Mouse (Mus musculus): Measurements from ENCODE around the gene Mat2a. TPM values are rescaled to one million over a fixed set of nuclear protein-coding genes. Genes with fewer than 3 reads are reported as not detected.
A peak's percentile ranks its signal among the peaks of the same experiment; 100 is the strongest.
"Not testable (repeated sequence)": the region's sequence is repeated elsewhere in the genome, so short reads cannot be mapped to it uniquely, and the experiment has no call there.

The Mat2a gene
- total RNA-seq, 2 experiments from 2014 or later, result 211 to 387 TPM

GRCm38 (mm10) chr6:72458418-72458817 is 19.1 kb upstream of the Mat2a start:
- ATAC-seq (replicated peaks; ENCODE audit: poor library complexity, severe bottlenecking), result no peak

- ATAC-seq (replicated peaks; ENCODE audit: poor library complexity, severe bottlenecking), result no peak
Observed at GRCm38 (mm10) chr6:72456567-72456966, 17.2 kb upstream of the Mat2a start.

GRCm38 (mm10) chr6:72454833-72455373 is 15.5 kb upstream of the Mat2a start:
- no peak for ATAC-seq (replicated peaks; ENCODE audit: poor library complexity, severe bottlenecking)

GRCm38 (mm10) chr6:72454072-72454746 is 14.9 kb upstream of the Mat2a start:
- no peak for ATAC-seq (replicated peaks; ENCODE audit: poor library complexity, severe bottlenecking)

DNA sequence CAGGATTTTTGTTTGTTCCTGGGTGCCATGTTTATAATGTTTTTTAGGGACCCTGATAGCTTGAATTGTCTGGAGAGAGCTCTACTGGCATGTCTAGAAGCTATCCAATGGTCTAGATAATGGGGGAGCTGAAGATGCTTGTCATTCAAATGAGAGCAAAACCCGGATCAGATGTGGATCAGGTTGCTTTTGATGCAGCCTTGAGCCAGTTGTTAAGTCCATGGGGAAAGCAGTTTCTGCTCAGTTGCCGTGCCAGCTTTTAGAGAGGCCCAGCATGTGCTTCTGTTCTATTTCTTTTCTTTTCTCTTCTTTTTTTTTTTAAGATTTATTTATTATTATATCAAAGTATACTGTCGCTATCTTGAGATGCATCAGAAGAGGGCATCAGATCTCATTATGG is 14.2 kb upstream of the Mat2a start:
- no peak for ATAC-seq (replicated peaks; ENCODE audit: poor library complexity, severe bottlenecking)

DNA sequence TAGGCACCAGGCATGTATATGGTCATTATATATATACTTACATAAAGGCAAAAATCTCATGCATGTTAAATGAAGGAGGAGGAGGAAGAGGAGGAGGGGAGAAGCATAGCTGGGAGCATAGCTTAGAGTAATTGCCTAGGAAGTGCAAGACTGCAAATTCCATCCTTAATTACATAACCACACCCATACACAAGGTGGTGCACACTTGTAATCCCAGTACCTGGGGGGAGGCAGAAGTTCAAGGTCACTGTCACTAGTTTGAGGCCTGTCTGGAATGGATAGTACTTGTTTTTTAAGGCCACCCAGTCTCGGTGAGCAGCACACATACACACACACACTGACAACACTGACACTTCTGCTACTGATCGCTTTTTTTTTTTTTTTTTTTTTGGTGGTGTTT is 13.0 kb upstream of the Mat2a start:
- ATAC-seq (replicated peaks; ENCODE audit: poor library complexity, severe bottlenecking), result no peak

GRCm38 (mm10) chr6:72451778-72452177 is 12.4 kb upstream of the Mat2a start:
- not testable (repeated sequence) for ATAC-seq (replicated peaks; ENCODE audit: poor library complexity, severe bottlenecking)

DNA sequence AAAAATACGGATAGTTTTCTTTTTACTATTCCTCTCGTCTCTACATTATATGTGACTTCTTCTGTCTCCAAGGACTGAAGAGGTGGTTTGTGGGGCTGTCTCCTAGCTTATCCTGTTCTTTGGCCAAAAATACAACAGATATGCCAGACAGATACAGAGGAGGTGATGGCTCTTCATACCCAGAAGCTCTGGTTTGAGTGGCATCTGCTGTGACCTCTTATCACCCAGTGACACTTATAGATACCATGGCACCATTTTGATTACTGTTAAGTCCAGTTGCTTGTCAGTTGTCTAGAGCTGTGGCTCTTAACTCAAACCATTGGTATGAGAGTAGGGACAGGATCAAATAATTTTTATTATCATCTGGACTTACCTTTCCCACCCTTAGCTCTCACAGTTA is 8.1 kb upstream of the Mat2a start:
- ATAC-seq (replicated peaks; ENCODE audit: poor library complexity, severe bottlenecking), result no peak

DNA sequence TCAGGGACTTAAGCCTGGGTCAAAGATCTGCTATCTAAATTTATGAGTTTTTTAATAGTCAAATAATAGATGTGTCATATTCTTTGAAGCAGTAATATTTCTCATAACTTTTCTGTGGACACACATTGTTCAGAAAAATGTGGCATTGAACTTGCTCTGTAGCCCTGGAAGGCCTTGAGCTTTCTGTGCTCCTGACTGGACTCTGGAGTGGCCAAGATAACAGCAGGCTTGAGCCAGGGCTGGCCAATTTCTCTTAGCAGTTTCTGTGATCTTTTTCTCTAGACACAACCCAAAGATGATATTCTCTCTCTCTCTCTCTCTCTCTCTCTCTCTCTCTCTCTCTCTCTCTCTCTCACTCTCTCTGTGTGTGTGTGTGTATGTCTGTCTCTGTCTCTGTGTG is 5.7 kb upstream of the Mat2a start:
- ATAC-seq (replicated peaks; ENCODE audit: poor library complexity, severe bottlenecking), result no peak

GRCm38 (mm10) chr6:72442921-72443604 is 3.7 kb upstream of the Mat2a start:
- no peak for ATAC-seq (replicated peaks; ENCODE audit: poor library complexity, severe bottlenecking)

GRCm38 (mm10) chr6:72440186-72440990 is 1.0 kb upstream of the Mat2a start:
- ATAC-seq (replicated peaks; ENCODE audit: poor library complexity, severe bottlenecking), result no peak

- no peak for ATAC-seq (replicated peaks; ENCODE audit: poor library complexity, severe bottlenecking)
Observed at GRCm38 (mm10) chr6:72438862-72439354, 450 bp downstream of the Mat2a start.

DNA sequence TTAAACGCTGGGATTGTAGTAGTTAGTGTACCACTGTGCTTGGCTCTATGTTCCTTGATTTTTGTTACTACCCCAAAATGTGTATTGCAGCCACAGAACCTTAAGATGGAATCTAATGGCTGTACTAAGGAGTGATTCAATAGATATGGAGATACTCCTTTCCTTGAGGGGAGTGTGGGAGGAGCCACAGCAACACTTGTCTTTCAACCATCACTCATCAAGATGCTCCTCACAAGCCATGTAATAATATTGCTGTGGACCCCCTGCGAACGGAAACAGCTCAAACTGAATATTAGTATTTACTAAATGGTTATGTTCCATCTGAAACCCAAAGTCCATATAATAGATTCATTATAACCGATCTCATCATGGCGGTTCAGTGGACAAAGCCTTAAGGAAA is 1.1 kb downstream of the Mat2a start:
- no peak for ATAC-seq (replicated peaks; ENCODE audit: poor library complexity, severe bottlenecking)

DNA sequence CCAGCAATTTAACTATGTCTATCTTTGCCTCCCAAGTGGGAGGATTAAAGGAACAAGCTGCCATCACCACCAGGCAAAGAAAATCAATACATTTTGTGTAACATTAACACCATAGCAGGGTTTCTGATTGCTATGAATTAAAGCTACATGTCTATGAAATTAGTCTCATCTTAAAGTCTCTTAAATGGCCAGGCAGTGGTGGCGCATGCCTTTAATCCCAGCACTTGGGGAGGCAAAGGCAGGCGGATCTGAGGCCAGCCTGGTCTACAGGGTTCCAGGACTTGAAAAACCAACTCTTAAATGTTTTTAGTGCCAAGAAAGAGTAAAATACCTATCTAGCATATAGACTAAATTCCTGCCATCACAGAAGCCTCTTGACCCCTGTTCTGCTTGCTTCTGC is 7.2 kb downstream of the Mat2a start:
- no peak for ATAC-seq (replicated peaks; ENCODE audit: poor library complexity, severe bottlenecking)

GRCm38 (mm10) chr6:72430989-72431921 is 8.1 kb downstream of the Mat2a start:
- no peak for ATAC-seq (replicated peaks; ENCODE audit: poor library complexity, severe bottlenecking)

GRCm38 (mm10) chr6:72429061-72429842 is 10.1 kb downstream of the Mat2a start:
- no peak for ATAC-seq (replicated peaks; ENCODE audit: poor library complexity, severe bottlenecking)

DNA sequence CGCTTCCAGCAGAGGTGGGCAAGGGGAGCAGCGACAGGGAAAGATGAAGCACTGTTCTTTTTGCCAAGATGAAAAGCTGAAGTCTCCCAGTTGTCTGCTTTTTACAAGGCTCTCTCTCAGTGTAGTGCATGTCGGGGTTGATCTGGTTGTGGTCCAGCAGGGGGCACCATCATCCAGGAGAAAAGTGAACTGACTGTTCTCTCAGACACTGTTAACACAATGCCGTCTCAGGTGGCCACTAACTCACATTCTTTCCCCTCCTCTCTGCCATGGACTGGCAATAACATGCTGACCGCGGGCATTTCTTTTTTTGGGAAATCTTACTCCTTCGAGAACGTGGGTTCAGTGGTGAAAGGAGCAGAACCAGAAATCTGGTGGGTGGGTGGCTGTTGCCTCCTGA is 11.3 kb downstream of the Mat2a start:
- ATAC-seq (replicated peaks; ENCODE audit: poor library complexity, severe bottlenecking), result peak; percentile 71

DNA sequence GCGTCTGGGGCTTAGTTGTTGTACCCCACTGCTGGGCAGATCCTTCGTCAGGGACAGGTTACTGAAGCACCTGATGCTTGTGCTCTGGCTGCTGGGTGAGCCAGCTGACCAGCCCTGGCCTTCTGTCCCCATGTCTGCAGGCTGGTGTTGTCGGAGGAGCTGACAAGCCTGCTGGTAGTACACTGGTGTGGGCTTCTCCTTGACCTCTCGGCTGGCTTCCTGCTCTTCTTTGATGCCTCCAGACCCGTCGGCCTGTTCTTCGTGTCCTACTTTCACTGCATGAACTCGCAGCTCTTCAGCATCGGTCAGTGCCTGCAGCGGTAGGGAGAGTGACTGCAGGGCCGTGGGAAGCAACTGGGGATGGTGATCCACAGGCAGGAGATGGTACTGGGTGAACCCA is 13.7 kb downstream of the Mat2a start:
- no peak for ATAC-seq (replicated peaks; ENCODE audit: poor library complexity, severe bottlenecking)

DNA sequence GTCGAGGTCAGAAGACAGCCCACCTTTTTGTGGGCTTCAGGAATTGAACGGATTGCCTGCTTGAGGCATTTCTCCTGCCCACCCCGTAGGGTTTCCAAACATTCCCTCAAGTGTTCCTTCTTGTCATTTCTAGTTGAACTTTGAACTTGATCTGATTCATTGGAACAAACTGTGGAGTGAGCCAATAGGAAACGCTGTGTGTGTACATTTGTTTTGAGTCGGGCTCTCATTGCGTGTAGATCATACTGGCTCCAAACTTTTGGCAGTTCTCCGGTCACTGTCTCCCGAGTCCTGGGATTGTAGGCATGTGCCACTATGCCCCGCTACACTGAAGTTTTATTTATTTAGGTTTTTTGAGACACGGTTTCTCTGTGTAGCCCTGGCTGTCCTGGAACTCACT is 18.5 kb downstream of the Mat2a start:
- ATAC-seq (replicated peaks; ENCODE audit: poor library complexity, severe bottlenecking), result no peak

Data from granulocyte monocyte progenitor cell, adult 5-6 weeks (primary cell).